Mouse (Mus musculus): ENCODE data around the gene Hacd1.

Hacd1 gene

GRCm38 (mm10) chr2:13960136-13960535, 95.8 kb downstream of the Hacd1 start:
- no peak for DNase-seq

GRCm38 (mm10) chr2:13956463-13956862, 99.5 kb downstream of the Hacd1 start:
- no peak for DNase-seq

DNA sequence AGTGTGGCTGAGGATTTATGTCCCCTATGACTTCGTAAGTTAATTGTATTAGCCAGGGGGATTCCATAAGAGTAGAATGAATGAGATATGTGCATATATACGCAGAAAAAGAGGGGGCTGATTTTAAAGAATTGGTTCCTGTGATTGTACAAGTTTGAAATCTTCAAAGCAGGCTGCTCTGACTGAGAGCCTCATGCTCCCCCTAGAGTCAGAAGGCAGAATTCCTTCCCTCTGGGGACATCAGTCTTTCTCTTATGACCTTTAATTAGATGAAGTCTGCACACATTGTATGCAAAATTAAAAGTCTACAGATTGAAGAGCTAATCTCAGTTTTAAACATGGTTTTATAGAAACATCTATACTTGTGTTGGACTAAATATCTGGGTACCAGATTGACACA, 117.8 kb downstream of the Hacd1 start:
- no peak for DNase-seq

GRCm38 (mm10) chr2:13935343-13935742, 120.6 kb downstream of the Hacd1 start:
- DNase-seq = no peak

DNA sequence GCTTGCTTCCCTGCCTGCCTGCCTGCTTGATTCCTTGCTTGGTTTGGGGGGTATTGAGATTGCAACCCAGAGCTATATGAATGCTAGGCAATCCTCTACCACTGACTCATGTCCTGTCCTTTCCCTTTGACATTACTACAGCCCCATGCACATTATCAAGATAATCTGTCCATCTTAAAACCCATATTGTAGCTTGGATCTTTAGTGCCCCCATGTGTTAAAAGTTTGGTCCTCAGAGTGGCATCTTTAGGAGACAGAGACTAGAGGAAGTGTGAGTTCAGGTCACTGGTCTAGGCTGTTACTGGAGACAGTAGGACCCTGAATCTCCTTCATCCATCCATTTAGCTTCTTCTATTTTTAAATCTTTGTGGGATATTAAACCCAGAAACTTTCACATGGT, 123.7 kb downstream of the Hacd1 start:
- no peak for DNase-seq

DNA sequence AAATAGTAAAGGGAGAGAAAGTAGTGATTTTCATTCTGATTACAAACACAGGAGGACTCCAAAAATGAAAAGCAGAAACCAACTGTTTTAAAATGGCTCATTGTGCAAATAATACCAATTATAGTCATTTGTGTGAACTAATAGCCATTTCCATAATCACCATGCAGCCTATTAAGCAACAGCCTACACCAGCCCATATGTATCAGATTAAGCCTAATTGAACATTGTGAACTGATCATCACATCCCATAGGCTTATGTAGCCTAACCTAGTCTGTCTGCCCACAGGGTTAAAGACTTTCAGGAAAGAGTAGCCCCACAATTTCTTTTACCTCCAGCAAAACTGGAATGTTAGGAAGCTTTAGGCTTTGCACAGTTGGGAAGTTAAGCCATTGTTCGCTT, 125.2 kb downstream of the Hacd1 start:
- DNase-seq = no peak

DNA sequence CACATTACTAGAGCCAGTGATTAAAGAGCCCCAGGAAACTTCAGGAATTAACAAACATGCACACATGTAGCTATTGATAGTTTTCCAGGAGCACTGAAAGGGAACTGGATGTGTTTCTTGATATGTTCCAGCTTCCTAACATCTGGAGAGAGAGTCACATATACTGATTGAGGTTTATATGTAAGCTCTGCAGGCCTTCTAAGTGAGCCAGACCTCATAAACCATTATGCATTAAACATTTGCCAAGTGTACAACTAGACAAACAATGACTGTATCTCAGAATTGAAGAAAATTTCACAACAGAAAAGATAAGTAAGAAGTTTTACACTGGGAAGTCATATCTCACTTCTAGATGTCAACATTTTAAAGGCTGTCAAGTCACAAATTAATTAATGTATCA, 167.4 kb downstream of the Hacd1 start:
- no peak for DNase-seq

DNA sequence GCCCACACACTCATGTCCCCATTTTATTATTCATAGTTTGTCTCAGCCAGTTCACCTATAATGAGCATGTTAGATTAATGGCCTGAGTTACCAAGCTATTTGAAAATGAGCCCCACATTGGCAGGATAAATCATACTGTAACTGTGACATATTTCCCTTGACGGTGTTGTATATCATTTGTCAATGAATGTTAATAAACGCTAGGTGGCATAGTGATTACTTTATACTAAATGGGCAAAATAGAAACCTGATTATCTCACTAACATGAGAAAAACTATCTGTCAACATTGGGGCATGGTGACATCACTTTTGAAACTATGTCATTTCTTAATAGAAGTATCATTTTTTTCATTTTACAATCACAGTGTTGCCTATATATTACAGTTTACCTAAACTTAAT, 198.5 kb downstream of the Hacd1 start:
- DNase-seq = no peak

- DNase-seq = no peak
These were observed 200.4 kb downstream of the Hacd1 start for GRCm38 (mm10) chr2:13855510-13855909.

- no peak for DNase-seq
These were observed 219.6 kb downstream of the Hacd1 start for GRCm38 (mm10) chr2:13836310-13836709.

- DNase-seq = no peak
These were observed 220.9 kb downstream of the Hacd1 start for GRCm38 (mm10) chr2:13834989-13835388.

- no peak for DNase-seq
These were observed 239.3 kb downstream of the Hacd1 start for GRCm38 (mm10) chr2:13816645-13817044.

DNA sequence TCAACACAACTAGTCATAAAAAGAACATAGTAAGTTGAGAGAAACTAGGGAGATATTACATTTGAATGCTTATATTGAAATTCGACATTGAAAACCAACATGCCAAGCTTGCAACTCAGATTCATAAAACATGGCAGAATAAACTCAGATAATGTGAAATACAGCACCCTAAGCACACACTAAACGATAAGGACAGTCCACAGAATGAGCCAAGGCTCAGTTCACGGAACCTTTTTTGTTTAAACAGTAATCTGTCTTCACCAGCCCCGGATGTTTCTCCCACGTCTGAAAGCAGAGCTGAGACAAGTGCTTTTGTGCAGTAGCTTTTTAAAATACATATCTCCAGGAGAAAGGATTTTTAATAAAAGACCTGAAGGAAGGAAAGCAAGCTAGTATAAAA, 247.3 kb downstream of the Hacd1 start:
- no peak for DNase-seq

- DNase-seq = no peak
These were observed 247.9 kb downstream of the Hacd1 start for GRCm38 (mm10) chr2:13808008-13808407.

- no peak for DNase-seq
These were observed 249.8 kb downstream of the Hacd1 start for GRCm38 (mm10) chr2:13806120-13806519.

- DNase-seq = no peak
These were observed 255.3 kb downstream of the Hacd1 start for GRCm38 (mm10) chr2:13800639-13801038.
